ENCODE assay signal across 7 mouse cellular contexts in the genomic region with DNA sequence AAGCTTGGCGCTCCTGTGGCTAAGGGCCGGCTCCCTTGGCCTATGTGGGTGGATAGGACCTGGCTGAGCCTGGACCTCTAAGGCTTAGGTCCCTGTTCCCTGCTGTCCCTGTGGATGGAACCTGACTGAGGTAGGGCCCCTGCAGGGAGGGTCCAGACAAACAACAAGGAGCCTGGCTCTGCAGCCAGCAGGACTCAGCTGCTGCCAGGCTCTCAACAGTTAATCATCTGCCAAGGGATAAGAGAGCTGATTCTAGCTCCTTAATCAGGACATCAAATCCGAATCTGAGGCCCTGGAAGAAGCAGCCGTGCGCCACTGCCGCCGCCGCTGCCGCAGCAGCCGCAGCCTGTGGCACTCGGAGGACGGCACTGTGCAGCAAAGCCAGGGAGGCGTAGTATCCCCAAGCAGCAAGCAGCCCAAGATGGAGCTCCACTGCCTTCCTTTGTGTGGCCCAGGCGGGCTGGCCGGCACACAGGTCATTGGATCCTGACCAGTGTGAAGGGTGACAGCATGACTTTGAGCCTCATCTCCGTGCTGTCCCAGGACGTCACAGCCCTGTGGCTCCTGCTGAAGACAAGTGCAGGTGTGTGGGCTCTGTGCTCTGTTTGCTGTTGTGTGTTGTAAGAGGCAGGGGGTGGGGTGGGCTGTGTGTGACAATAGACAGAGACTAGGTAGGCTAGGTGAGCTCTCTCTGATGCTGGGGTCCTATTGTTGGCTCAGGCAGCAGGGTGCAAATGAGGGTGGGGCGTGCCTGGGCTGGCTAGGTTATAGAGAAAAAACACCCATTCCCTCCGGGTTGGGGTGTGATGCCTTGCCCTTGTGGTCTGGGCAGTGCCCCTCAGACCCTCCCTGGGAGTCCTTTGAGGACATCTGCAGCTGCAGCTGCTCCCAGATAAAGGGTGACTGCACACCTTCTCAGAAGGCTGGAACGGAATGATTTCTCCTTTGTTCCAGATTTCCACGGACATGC.
A peak's percentile ranks its signal among the peaks of the same experiment; 100 is the strongest.
DNase-seq lines count a peak whose midpoint lies in the region; ATAC-seq lines count a peak whose summit lies in the region.

No protein-coding gene starts in this region.

- H3K9me3 ChIP-seq in liver, embryonic 12.5 days (replicated peaks), result no peaks in the 10 kb centered on the region
- no peaks in the 10 kb centered on the region for H3K9me3 ChIP-seq in hindbrain, embryonic 11.5 days (ENCODE audit: control insufficient read depth, low read length)
- H3K9me3 ChIP-seq in midbrain, embryonic 10.5 days (replicated peaks), result no peaks in the 10 kb centered on the region

- DNase-seq in liver, result no peak
- DNase-seq in embryo, embryonic 10.5 days (ENCODE audit: low spot score), result peak; percentile 57
- DNase-seq in hindbrain, embryonic 11.5 days (ENCODE audit: low spot score), result peak; percentile 71
- peak; percentile 62 for DNase-seq in midbrain, embryonic 10.5 days (ENCODE audit: low spot score)
- DNase-seq in layer of hippocampus, adult 9-11 months, result no peak

- 18% methylated on average over 21 of the region's 21 CpGs for WGBS in liver, embryonic 12.5 days (ENCODE audit: insufficient replicate concordance)
- 4% methylated on average over 21 of the region's 21 CpGs for WGBS in hindbrain, embryonic 11.5 days
- 6% methylated on average over 21 of the region's 21 CpGs for WGBS in midbrain, embryonic 10.5 days

- no peak for ATAC-seq in liver, embryonic 12.5 days
- peak; percentile 84 for ATAC-seq in hindbrain, embryonic 11.5 days (ENCODE audit: low FRiP score)
- ATAC-seq in granulocyte monocyte progenitor cell, adult 5-6 weeks (replicated peaks; ENCODE audit: poor library complexity, severe bottlenecking), result no peak

- no peak overlapping the region for H3K4me3 ChIP-seq in liver, embryonic 12.5 days
- H3K4me3 ChIP-seq in hindbrain, embryonic 11.5 days (ENCODE audit: low read depth, low read length), result peak overlapping the region; percentile 52
- H3K4me3 ChIP-seq in midbrain, embryonic 10.5 days, result peak overlapping the region; percentile 56

- H3K36me3 ChIP-seq in liver, embryonic 12.5 days, result no peaks in the 10 kb centered on the region
- no peaks in the 10 kb centered on the region for H3K36me3 ChIP-seq in hindbrain, embryonic 11.5 days (ENCODE audit: control insufficient read depth, insufficient read depth, low read length)
- 0 out of 2 replicates have a peak, but pooled peaks cover 3% of the 10 kb centered on the region for H3K36me3 ChIP-seq in midbrain, embryonic 10.5 days

- H3K27ac ChIP-seq in liver, embryonic 12.5 days, result no peak overlapping the region
- peak overlapping the region; percentile 95 for H3K27ac ChIP-seq in hindbrain, embryonic 11.5 days (ENCODE audit: low read depth, low read length)
- peak overlapping the region; percentile 87 for H3K27ac ChIP-seq in midbrain, embryonic 10.5 days (replicated peaks)

- H3K4me1 ChIP-seq in liver, embryonic 12.5 days, result peaks cover 4% of the 10 kb centered on the region; the same call in 1 of the 2 replicates
- peaks cover 8% of the 10 kb centered on the region for H3K4me1 ChIP-seq in hindbrain, embryonic 11.5 days (replicated peaks; ENCODE audit: control insufficient read depth, insufficient read depth, low read length)
- H3K4me1 ChIP-seq in midbrain, embryonic 10.5 days, result peaks cover 62% of the 10 kb centered on the region

- H3K9ac ChIP-seq in liver, embryonic 12.5 days, result no peak overlapping the region
- H3K9ac ChIP-seq in hindbrain, embryonic 11.5 days (ENCODE audit: low read depth, low read length), result peak overlapping the region; percentile 81

- peak overlapping the region; percentile 32; the same call in 1 of the 2 replicates for H3K4me2 ChIP-seq in liver, embryonic 12.5 days
- H3K4me2 ChIP-seq in hindbrain, embryonic 11.5 days (replicated peaks; ENCODE audit: low read depth, low read length), result peak overlapping the region; percentile 39

- peaks cover 40% of the 10 kb centered on the region for H3K27me3 ChIP-seq in liver, embryonic 12.5 days (replicated peaks)
- H3K27me3 ChIP-seq in hindbrain, embryonic 11.5 days (ENCODE audit: control insufficient read depth, insufficient read depth, low read length), result no peaks in the 10 kb centered on the region
- H3K27me3 ChIP-seq in midbrain, embryonic 10.5 days (ENCODE audit: low read depth, poor library complexity, severe bottlenecking), result peaks cover 9% of the 10 kb centered on the region; the same call in 1 of the 2 replicates

Comparison
In these comparisons a context has a peak if more than half of its experiments do, and no peak if none do; other contexts are left out.
1. DNase-seq: peak in embryo, embryonic 10.5 days (single experiment), hindbrain, embryonic 11.5 days (single experiment) and midbrain, embryonic 10.5 days (single experiment); none in liver (single experiment) and layer of hippocampus, adult 9-11 months (single experiment).